Mouse (Mus musculus): ENCODE data around the gene Trmt61a. TPM values are rescaled to one million over a fixed set of nuclear protein-coding genes. Genes with fewer than 3 reads are reported as not detected.

The Trmt61a gene
- polyA plus RNA-seq, 1 experiment from 2014 or later = 12.7 TPM

- Histone ChIP-seq H3K9me3 (ENCODE audit: control insufficient read depth, low read length) (no peaks in the 10 kb centered on the region), H3K27ac (ENCODE audit: low read length) (peak overlapping the region; percentile 53; the same call in 1 of the 2 replicates), H3K4me1 (ENCODE audit: control insufficient read depth, insufficient read depth, low read length) (peaks cover 44% of the 10 kb centered on the region), H3K9ac (ENCODE audit: low read depth, low read length) (peak overlapping the region; percentile 78), H3K36me3 (ENCODE audit: control insufficient read depth, insufficient read depth, low read length) (no peaks in the 10 kb centered on the region), H3K4me2 (ENCODE audit: low read depth, low read length) (peak overlapping the region; percentile 88), H3K27me3 (replicated peaks; ENCODE audit: control insufficient read depth, insufficient read depth, low read length) (no peaks in the 10 kb centered on the region), H3K4me3 (ENCODE audit: low read length) (peak overlapping the region; percentile 62)
- no peak; the same call in 1 of the 2 replicates for ATAC-seq
- 2% methylated on average over 35 of the region's 35 CpGs for WGBS
These were observed 6.9 kb upstream of the Trmt61a start for GRCm38 (mm10) chr12:111670976-111671375.

- peaks cover 48% of the 10 kb centered on the region for H3K4me1 ChIP-seq (ENCODE audit: control insufficient read depth, insufficient read depth, low read length)
- under 1% methylated on average over 34 of the region's 34 CpGs for WGBS
- H3K4me2 ChIP-seq (ENCODE audit: low read depth, low read length) = peak overlapping the region; percentile 88
- peak overlapping the region; percentile 62 for H3K4me3 ChIP-seq (ENCODE audit: low read length)
- no peaks in the 10 kb centered on the region for H3K27me3 ChIP-seq (replicated peaks; ENCODE audit: control insufficient read depth, insufficient read depth, low read length)
- peak; percentile 14; the same call in 1 of the 2 replicates for ATAC-seq
- peak overlapping the region; percentile 53 for H3K27ac ChIP-seq (ENCODE audit: low read length)
- H3K36me3 ChIP-seq (ENCODE audit: control insufficient read depth, insufficient read depth, low read length) = no peaks in the 10 kb centered on the region
- no peaks in the 10 kb centered on the region for H3K9me3 ChIP-seq (ENCODE audit: control insufficient read depth, low read length)
- peak overlapping the region; percentile 78 for H3K9ac ChIP-seq (ENCODE audit: low read depth, low read length)
These were observed 6.4 kb upstream of the Trmt61a start for GRCm38 (mm10) chr12:111671431-111671902.

- peak within 1 kb of the TSS; percentile 62 for H3K4me3 ChIP-seq (ENCODE audit: low read length)
- under 1% methylated on average over 31 of the region's 31 CpGs for WGBS
- H3K27ac ChIP-seq (ENCODE audit: low read length) = peak within 1 kb of the TSS; percentile 53
- no peaks in the 10 kb centered on the region for H3K27me3 ChIP-seq (replicated peaks; ENCODE audit: control insufficient read depth, insufficient read depth, low read length)
- no peaks in the 10 kb centered on the region for H3K36me3 ChIP-seq (ENCODE audit: control insufficient read depth, insufficient read depth, low read length)
- peaks cover 51% of the 10 kb centered on the region for H3K4me1 ChIP-seq (ENCODE audit: control insufficient read depth, insufficient read depth, low read length)
- peak within 1 kb of the TSS; percentile 88 for H3K4me2 ChIP-seq (ENCODE audit: low read depth, low read length)
- H3K9ac ChIP-seq (ENCODE audit: low read depth, low read length) = peak within 1 kb of the TSS; percentile 78
- peak; percentile 47 for ATAC-seq
- H3K9me3 ChIP-seq (ENCODE audit: control insufficient read depth, low read length) = no peaks in the 10 kb centered on the region
These were observed 5.7 kb upstream of the Trmt61a start, which contains the start of gene Ckb for GRCm38 (mm10) chr12:111672176-111672575. Gene Ckb (minus strand): TSS chr12:111672338.

DNA sequence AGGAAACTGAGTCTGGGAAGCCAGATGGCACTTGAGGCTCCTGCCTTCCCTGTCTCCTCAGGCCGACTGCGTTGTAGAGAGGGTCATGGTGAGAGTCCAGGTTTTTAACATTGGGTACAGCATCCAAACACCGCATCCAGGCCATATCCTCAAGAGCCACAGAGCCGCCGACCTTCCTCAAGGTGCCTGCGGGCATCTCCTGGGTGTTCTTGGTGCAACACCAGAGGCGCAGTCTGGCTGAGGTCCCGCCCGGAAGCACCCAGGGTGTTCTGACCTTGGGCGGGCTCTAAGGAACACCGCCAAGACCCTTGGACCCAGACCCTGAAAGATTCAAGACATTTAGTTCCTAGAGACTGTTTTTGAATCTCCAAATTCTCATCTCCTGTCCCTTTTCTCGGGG lies 5.3 kb upstream of the Trmt61a start:
- no peaks in the 10 kb centered on the region for H3K9me3 ChIP-seq (ENCODE audit: control insufficient read depth, low read length)
- 15% methylated on average over 12 of the region's 12 CpGs for WGBS
- H3K4me3 ChIP-seq (ENCODE audit: low read length) = peak overlapping the region; percentile 62
- H3K36me3 ChIP-seq (ENCODE audit: control insufficient read depth, insufficient read depth, low read length) = no peaks in the 10 kb centered on the region
- H3K4me1 ChIP-seq (ENCODE audit: control insufficient read depth, insufficient read depth, low read length) = peaks cover 55% of the 10 kb centered on the region
- no peak overlapping the region for H3K27ac ChIP-seq (ENCODE audit: low read length)
- H3K9ac ChIP-seq (ENCODE audit: low read depth, low read length) = peak overlapping the region; percentile 78
- peak overlapping the region; percentile 88 for H3K4me2 ChIP-seq (ENCODE audit: low read depth, low read length)
- ATAC-seq = no peak
- H3K27me3 ChIP-seq (replicated peaks; ENCODE audit: control insufficient read depth, insufficient read depth, low read length) = no peaks in the 10 kb centered on the region

DNA sequence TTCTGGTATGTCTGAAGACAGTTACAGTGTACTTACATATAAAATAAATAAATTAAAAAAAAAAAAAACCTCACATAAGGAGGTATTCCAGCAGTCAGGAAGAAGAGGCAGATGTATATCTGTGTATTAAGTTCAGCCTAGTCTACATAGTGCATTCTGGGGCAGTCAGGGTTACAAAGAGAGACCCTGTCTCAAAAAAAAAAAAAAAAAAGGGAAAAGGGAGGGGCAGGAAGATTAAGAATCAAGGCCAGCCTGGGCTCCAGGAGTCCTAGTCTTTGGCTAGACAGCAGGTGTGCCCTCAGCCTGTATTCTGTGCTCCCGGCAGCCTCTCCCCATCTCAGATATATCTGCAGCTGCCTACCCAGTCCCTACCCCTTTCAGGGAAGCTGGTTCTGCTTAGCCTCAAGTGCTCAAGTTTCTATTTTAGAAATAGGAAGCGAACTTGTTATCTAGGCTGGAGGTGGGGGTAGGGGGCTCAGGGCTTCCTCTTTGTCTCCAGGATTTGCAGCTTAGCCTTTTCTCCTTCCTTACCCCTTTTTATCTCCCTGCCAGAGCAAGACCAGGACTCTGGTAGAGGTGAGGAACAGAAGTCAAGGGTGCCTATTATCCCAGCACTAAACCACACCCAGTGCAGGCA lies 2.9 kb upstream of the Trmt61a start:
- Histone ChIP-seq H3K27ac (ENCODE audit: low read length) (peak overlapping the region; percentile 88), H3K9me3 (ENCODE audit: control insufficient read depth, low read length) (no peaks in the 10 kb centered on the region), H3K4me3 (ENCODE audit: low read length) (no peak overlapping the region), H3K27me3 (replicated peaks; ENCODE audit: control insufficient read depth, insufficient read depth, low read length) (no peaks in the 10 kb centered on the region), H3K36me3 (ENCODE audit: control insufficient read depth, insufficient read depth, low read length) (no peaks in the 10 kb centered on the region), H3K9ac (ENCODE audit: low read depth, low read length) (peak overlapping the region; percentile 8; the same call in 1 of the 2 replicates), H3K4me1 (ENCODE audit: control insufficient read depth, insufficient read depth, low read length) (peaks cover 53% of the 10 kb centered on the region), H3K4me2 (ENCODE audit: low read depth, low read length) (no peak overlapping the region)
- 36% methylated on average over 2 of the region's 2 CpGs for WGBS
- no peak for ATAC-seq

GRCm38 (mm10) chr12:111675797-111676580 lies 1.9 kb upstream of the Trmt61a start:
- 56% methylated on average over 6 of the region's 6 CpGs for WGBS
- Histone ChIP-seq H3K27ac (ENCODE audit: low read length) (peak overlapping the region; percentile 99), H3K4me3 (ENCODE audit: low read length) (no peak overlapping the region), H3K27me3 (replicated peaks; ENCODE audit: control insufficient read depth, insufficient read depth, low read length) (no peaks in the 10 kb centered on the region), H3K4me2 (ENCODE audit: low read depth, low read length) (peak overlapping the region; percentile 26; the same call in 1 of the 2 replicates), H3K36me3 (ENCODE audit: control insufficient read depth, insufficient read depth, low read length) (no peaks in the 10 kb centered on the region; the same call in 1 of the 2 replicates), H3K9me3 (ENCODE audit: control insufficient read depth, low read length) (no peaks in the 10 kb centered on the region), H3K4me1 (ENCODE audit: control insufficient read depth, insufficient read depth, low read length) (peaks cover 46% of the 10 kb centered on the region), H3K9ac (ENCODE audit: low read depth, low read length) (peak overlapping the region; percentile 48)
- peak; percentile 62 for ATAC-seq

GRCm38 (mm10) chr12:111677421-111677820 lies 484 bp upstream of the Trmt61a start:
- Histone ChIP-seq H3K36me3 (ENCODE audit: control insufficient read depth, insufficient read depth, low read length) (no peaks in the 10 kb centered on the region; the same call in 1 of the 2 replicates), H3K9me3 (ENCODE audit: control insufficient read depth, low read length) (no peaks in the 10 kb centered on the region), H3K27ac (ENCODE audit: low read length) (peak overlapping the region; percentile 99), H3K4me1 (ENCODE audit: control insufficient read depth, insufficient read depth, low read length) (peaks cover 50% of the 10 kb centered on the region), H3K4me3 (ENCODE audit: low read length) (peak overlapping the region; percentile 73), H3K27me3 (replicated peaks; ENCODE audit: control insufficient read depth, insufficient read depth, low read length) (no peaks in the 10 kb centered on the region), H3K9ac (ENCODE audit: low read depth, low read length) (peak overlapping the region; percentile 79), H3K4me2 (ENCODE audit: low read depth, low read length) (peak overlapping the region; percentile 92)
- peak; percentile 15 for ATAC-seq
- WGBS = 18% methylated on average over 5 of the region's 5 CpGs

DNA sequence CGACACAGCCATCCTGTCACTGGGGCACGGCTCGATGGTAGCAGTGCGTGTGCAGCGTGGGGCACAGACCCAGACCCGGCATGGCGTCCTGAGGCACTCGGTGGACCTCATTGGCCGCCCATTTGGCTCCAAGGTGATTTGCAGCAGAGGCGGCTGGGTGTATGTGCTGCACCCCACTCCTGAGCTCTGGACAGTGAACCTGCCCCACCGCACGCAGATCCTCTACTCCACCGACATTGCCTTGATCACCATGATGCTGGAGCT lies 697 bp downstream of the Trmt61a start:
- Histone ChIP-seq H3K36me3 (ENCODE audit: control insufficient read depth, insufficient read depth, low read length) (no peaks in the 10 kb centered on the region; the same call in none of the 2 replicates), H3K4me3 (ENCODE audit: low read length) (peak overlapping the region; percentile 73), H3K27ac (ENCODE audit: low read length) (peak overlapping the region; percentile 52; the same call in 1 of the 2 replicates), H3K4me2 (ENCODE audit: low read depth, low read length) (peak overlapping the region; percentile 92), H3K27me3 (replicated peaks; ENCODE audit: control insufficient read depth, insufficient read depth, low read length) (no peaks in the 10 kb centered on the region), H3K9me3 (ENCODE audit: control insufficient read depth, low read length) (no peaks in the 10 kb centered on the region), H3K9ac (ENCODE audit: low read depth, low read length) (peak overlapping the region; percentile 79), H3K4me1 (ENCODE audit: control insufficient read depth, insufficient read depth, low read length) (peaks cover 53% of the 10 kb centered on the region)
- no peak for ATAC-seq
- 5% methylated on average over 13 of the region's 13 CpGs for WGBS

DNA sequence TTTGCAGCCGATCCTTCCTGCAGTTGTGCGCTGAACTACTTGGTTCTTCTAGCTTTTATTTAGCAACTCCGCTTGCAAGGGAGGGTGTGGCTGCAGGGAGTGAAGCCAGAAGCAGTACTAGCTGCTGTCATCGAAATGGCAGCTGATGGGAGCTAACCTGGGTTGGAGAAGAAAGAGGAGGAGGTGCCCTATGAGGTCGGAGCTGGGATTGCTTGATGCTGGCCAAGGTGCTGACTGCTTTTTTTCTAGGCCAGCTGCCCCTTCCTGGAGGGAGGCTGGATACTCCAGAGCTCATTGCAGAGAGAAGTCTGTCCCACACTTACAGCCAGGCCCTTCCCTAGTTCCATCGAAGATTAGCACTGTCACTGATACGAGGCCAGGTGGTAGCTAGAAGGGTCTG lies 1.1 kb downstream of the Trmt61a start:
- Histone ChIP-seq H3K4me1 (ENCODE audit: control insufficient read depth, insufficient read depth, low read length) (peaks cover 52% of the 10 kb centered on the region), H3K9ac (ENCODE audit: low read depth, low read length) (peak overlapping the region; percentile 79), H3K27me3 (replicated peaks; ENCODE audit: control insufficient read depth, insufficient read depth, low read length) (no peaks in the 10 kb centered on the region), H3K27ac (ENCODE audit: low read length) (no peak overlapping the region), H3K36me3 (ENCODE audit: control insufficient read depth, insufficient read depth, low read length) (peaks cover 2% of the 10 kb centered on the region), H3K9me3 (ENCODE audit: control insufficient read depth, low read length) (no peaks in the 10 kb centered on the region), H3K4me2 (ENCODE audit: low read depth, low read length) (peak overlapping the region; percentile 92), H3K4me3 (ENCODE audit: low read length) (peak overlapping the region; percentile 73)
- no peak for ATAC-seq
- WGBS = 45% methylated on average over 7 of the region's 7 CpGs

Measured in intestine, embryonic 16.5 days (tissue).